Mouse (Mus musculus): ENCODE results near the gene Spink4.

DNA sequence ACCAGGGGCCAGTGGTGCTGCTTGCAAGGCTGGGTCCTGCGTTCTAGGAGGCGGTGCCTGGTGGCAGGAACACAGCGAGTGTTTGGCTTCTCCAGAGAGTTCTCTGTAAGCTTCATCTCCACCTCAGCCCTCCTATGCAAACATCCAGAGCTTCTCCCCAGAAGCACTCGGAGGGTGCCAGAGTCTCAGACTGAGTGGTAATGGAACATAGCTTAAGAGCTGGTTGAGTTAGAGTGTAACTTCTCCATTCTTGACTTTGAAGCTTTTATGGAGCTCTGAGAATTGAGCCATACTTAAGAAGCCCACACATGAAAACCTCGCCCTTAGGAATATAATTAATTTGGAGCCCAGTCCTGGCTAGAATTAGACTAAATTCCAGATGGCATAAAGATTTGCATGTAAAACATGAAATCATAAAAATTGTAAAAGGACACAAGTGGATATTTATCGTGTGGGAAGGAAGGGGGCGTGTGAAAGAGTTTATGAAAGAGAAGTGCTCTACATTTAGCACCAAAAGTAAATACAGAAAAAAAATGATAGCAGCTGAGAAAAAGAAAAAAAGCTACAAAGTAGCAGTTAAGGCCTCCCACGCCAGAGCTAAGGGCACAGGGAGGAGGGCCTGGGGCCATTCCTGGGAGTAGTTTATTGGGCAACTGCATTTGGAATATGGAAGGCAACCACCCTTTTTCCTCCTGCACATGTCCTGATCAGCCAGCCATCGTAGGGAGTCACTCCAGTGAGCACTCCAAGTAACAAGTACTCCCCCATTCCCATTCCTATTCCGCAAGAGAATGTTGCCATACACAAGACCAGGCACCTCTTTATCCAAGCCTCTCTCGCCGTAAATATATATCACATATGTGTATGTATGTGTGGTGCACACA, 35.3 kb upstream of the Spink4 start:
- no peak for TF ChIP-seq CTCF (IDR thresholded peaks at IDR 0.05; ENCODE audit: low read depth, low read length)
- TF ChIP-seq POLR2A (IDR thresholded peaks at IDR 0.05; ENCODE audit: insufficient read depth, low read length) = no peak
